Mouse (Mus musculus) kidney, postnatal 10 days (tissue): ENCODE data around the gene Cfap99.
A peak's percentile ranks its signal among the peaks of the same experiment; 100 is the strongest.

Source experiments
- DNase-seq: peaks from one replicate; pipeline ENCODE4 v3.0.0; 2021; ENCODE audit warnings: mixed read lengths

Cfap99 gene

GRCm38 (mm10) chr5:34335539-34336096 is 47.2 kb downstream of the Cfap99 start:
- DNase-seq = peak; percentile 61

DNA sequence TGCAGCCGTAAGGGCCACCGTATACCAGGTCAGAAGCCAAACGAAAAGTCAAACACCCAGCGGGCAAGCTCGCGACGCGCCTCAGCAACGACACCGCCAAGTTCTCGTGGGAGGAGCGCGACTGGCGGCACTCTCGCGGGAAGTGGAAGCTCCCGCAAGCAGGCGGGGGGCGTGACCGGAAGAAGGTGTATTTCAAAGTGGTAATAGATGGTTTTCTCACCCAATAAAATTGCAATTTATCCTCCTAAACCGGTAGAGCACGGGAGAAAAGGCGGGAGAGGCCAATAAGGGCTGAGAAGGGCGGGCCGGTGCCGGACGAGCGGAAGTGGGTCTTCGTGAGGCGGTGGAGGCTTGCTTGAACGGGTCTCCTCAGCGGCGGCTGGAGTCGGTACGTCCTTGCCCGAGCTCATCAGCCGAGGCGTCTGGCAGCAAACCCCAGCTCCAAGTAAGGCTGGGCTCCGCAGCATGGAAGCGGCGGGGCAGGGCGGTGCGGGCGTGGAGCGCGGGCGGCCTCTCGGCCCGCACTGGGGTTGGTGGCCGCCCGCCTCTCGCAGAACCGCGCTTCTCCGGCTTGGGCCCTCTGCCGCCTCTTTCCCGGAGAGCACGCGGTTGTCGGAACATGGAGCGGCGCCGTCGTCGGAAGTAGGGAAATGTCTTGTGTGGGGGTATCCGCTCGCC is 47.8 kb downstream of the Cfap99 start, which contains the start of gene Rnf4:
Rnf4 (plus strand) TSS at position 193 of the 678 bp plus-strand sequence.
- DNase-seq = peak; percentile 99

- peak; percentile 76 for DNase-seq
Observed at GRCm38 (mm10) chr5:34336775-34337450, 48.5 kb downstream of the Cfap99 start.

GRCm38 (mm10) chr5:34340246-34340645 is 51.8 kb downstream of the Cfap99 start:
- DNase-seq = no peak

DNA sequence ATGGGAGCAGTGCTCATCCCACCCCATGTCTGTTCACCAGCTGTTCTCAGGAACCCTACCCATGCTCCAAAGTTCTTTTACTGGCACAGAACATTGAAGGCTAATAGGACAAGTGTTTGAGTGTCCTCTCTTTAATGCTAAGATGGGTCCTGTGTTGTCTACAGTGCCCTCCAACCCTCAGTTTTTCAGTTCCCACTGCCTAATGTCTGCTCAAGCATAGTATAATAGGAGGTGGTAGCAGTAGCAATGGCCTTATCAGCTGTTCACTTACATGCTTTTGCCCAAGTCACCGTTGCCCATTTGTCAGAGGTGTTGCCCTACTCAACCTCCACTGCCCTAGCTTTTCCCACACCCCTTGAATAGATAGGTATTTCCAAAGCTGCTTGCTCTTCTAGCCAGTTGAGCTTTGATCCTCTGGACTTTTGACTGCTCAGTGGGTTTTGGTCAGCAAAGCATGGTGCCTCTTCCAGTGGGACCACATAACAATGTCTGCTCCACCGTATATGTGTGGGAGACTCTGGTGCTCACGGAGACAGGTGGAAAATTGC is 63.8 kb downstream of the Cfap99 start:
- DNase-seq = no peak

DNA sequence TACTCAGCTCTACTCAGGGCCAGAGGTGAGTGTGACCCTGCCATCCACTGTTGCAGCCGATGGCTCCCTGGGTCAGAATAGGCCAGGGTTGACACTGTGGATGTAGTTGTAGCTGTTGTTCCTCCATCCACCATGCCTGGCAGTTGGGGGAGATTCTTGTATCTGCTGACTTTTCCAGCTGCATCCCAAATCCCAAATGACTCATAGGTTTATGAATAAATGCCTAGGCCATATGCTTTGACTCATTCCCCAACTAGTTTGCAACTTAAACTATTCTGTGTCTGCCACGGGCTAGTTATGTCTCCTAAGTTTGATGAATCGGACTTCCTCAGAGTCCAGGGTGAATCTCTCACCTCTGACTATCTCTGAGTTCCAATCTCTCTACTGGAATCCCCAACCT is 71.9 kb downstream of the Cfap99 start:
- DNase-seq = no peak

DNA sequence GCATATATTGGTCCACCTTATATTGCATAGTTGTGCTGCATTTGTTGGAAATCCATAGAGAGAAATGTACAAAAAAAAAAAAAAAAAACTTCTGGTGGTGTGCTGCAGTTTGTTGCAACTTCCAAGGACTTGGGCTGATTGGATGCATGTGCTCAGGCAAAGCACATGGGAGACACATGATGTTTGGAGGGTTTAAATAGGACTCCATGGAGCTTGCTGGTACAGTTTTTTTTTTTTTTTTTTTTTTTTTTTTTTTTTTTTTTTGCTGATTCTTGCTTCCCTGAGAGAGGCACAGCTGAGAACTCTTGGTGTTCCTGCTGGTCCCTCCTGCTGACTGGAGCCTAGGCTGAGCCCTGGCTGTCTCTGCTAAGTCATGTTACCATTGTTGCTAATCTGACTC is 74.7 kb downstream of the Cfap99 start:
- DNase-seq = no peak

DNA sequence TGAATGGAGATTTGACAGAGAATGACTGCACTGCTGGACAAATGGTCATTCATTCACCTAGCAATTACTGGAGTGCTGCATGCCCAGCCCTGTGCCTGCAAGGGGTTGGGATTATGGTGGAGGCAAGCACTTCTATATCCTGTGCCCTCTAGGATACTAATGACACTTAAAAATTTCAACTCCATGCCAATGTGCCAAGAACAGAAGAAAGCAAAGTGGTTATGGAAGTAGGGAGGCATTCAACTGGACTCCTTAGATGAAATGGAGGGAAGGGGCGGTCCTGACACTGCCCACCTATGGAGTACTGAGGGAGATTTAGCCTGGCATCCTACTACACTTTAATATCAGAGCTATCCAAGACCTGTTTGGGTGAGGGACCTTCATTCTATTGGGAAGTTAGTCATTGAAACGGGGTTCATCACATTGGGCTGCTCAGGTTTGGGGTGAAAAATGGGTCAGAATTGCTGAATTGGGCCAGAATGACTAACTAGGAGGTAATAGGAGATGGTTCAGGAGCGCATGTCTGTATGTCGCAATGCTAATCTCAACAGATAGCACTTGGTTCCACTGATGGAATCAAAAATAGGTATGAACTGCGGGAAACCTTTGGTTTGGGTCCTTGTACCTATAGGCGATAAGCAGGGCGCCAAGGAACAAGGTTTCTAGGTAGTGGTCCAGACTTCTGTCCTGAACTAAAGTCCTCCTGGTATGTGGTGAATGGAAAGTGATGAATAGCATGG is 80.3 kb downstream of the Cfap99 start:
- no peak for DNase-seq

- peak; percentile 99 for DNase-seq
Observed at GRCm38 (mm10) chr5:34369341-34370021, 81.1 kb downstream of the Cfap99 start, which contains the start of gene Fam193a. Fam193a (plus strand) TSS chr5:34369933.

DNA sequence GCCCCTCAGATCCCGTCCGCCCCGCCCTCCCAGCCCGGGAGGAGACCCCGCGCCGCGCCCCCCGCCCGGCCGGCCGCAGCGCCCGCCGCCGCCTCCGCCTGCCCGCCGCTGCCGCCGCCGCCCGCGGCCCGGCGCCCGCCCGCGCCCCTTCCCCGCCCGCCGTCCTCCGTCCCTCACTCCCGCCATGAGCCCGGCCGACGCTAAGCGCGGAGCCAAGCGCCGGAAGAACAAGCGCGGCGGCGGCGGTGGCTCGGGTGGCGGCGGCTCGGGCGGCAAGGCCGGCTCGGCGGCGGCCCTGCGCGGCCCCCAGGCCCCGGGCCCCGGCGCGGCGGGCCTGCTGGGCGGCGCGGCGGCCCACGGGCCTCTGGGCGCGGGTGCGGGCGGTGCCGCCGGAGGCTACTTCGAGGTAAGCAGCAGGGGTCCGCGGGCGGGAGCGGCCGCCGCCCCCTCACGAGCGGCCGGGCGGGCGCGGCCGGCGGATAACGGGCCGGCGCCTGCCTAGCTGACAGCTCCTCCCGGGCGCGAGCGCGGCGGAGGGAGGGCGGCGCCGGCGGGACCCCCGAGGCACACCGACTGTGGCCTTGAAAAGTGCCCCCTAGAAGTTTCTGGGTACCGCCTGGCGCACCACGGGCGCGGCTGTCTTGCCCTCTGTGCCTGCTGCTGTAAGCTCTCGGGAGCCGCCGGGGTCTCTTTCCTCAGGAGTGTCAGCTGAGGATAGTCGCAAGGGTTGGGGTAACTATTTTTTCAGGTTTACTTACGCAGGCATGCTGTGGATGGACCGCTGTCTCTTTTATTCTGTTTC is 81.8 kb downstream of the Cfap99 start:
- DNase-seq = peak; percentile 58

GRCm38 (mm10) chr5:34370840-34371239 is 82.4 kb downstream of the Cfap99 start:
- no peak for DNase-seq

DNA sequence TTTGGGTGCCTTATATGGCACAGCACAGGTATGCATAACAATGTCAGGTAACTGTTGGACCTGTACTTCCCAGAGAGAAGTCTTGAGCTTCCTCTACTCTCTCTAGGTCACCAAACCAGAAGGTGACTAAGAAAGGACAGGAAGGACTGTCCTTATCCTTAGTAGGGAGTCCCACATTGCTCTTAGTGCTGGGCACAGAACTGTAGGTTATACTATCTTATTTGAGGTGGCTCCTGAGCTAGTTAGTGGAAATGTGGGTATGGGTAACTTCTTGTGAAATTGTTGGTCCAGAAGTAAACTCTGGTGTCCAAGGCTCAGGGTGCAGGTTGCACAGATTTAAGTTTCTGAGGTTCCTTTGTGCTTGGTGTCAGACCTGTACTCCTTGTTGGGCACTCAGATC is 83.7 kb downstream of the Cfap99 start:
- DNase-seq = no peak

- no peak for DNase-seq
Observed at GRCm38 (mm10) chr5:34372541-34372940, 84.1 kb downstream of the Cfap99 start.
